Mouse (Mus musculus) adipose tissue, adult 10 weeks (tissue): Measurements from ENCODE around the gene Wdr90. TPM values are rescaled to one million over a fixed set of nuclear protein-coding genes. Genes with fewer than 3 reads are reported as not detected.

Experiments used
- polyA plus RNA-seq: library from polyadenylated mRNA; stranded (reverse); fragments of 350-450 nt; fragmentation: Illumina TruSeq; extraction: RNeasy Lipid Tissue Mini Kit (QIAGEN cat#74804); gene quantifications from one replicate; pipeline ENCODE4 v1.2.3, GENCODE M21; 2014; ENCODE audit warnings: low read depth, low replicate concordance

Wdr90 gene
- polyA plus RNA-seq, result 12.3 TPM

GRCm38 (mm10) chr17:25860832-25861703, at the start of gene Wdr90:
Wdr90 (minus strand) TSS chr17:25861501.

DNA sequence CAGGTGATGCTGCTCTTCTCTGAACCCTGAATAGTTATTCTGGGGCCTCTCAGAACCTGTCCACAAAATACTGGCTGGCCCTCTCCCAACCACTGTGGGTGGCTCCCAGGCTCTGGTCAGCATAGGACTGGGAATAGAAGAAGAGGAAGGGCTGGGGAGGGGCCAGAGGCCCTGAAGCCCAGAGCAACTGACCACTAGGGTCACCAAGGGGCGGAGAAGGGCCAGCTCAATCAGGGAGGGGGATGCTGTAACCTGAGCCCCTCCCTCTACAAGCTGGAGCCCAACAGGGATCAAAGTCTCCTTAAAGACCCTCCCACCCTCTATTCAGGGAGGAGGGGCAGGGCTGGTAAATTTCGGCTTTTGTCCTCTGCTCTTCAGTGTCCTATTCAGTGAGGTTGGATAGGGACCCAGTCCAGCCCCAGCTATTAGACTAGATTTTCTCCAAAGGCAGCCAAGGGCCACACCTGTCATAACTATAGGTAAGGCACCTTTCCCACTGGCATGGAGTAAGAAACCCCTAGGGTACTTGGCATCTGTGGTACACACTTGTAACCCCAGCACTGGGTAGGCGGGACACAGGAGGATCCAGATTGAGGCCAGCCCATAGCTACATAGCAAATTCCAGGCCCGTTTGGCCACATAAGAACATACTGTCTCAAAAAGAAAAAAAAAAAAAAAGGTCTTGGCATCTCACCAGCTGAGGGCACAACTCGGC, 19.1 kb upstream of the Wdr90 start, which contains the start of gene Wfikkn1:
Gene Wfikkn1 (minus strand): TSS at position 663 of the 715 bp plus-strand sequence.

DNA sequence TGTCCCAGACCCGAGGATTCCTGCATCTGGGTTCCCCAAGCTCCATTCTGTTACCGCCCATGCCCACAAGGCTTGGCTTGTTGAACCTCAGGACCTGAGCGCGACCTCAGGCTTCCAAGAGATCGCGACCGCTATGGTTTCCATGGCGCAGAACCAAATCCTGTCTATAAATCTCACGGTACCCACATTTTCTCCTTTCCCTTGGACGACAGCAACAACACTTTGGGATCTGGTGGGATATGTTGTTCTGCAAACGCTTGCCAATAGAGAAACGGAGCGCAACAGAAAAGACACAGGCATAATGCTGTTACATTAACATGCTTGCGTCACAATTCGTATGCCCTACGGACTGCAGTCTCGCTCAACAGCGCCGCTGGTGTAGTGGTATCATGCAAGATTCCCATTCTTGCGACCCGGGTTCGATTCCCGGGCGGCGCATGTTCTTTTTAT, 13.4 kb upstream of the Wdr90 start, which contains the start of gene Mettl26:
Gene Mettl26 (plus strand): TSS at position 354 of the 450 bp plus-strand sequence.

GRCm38 (mm10) chr17:25868601-25869191, 7.4 kb upstream of the Wdr90 start, which contains the start of gene Mcrip2:
Mcrip2 (minus strand) TSS chr17:25868764.

GRCm38 (mm10) chr17:25844396-25844901, 16.9 kb downstream of the Wdr90 start, which contains the start of gene Rhot2:
Rhot2 (minus strand) TSS chr17:25844851.

DNA sequence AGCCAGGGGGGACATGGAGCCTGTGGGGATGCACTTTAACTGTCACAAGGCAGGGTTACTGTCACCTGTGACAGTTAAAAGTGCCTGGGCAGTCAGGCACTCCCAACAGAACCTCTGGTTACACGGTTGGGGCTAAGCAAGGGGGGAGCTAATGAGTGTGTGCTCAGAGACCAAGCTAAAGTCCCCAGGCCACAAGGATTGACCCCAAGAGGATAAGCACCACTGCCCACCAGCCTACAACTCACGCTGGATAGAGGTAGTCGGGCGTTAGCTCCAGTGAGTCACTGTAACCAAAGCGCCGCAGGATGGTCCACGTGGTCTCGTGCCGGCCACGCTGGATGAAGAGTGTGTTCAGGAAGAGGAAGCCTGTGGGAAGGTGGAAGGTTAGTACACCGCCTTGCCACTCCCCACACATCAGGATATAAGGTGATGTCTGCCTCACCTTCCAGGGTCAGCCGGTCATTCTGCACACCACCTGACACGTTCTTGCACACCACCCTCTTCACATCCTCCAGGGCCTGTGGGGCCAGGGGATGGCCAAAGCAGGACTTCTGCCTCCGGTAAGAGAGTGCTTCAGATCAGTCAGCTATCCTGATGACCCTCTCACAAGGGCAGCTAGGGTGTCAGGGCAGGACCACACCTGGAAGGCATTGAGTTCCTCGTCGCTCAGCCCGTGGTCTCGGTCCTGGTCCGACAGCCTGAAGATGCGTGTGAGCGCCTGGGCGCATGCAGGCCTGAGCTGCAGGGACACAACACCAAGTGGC, 20.0 kb downstream of the Wdr90 start, which contains the start of gene Gm20683:
Gene Gm20683 (minus strand): TSS at position 647 of the 764 bp plus-strand sequence.

DNA sequence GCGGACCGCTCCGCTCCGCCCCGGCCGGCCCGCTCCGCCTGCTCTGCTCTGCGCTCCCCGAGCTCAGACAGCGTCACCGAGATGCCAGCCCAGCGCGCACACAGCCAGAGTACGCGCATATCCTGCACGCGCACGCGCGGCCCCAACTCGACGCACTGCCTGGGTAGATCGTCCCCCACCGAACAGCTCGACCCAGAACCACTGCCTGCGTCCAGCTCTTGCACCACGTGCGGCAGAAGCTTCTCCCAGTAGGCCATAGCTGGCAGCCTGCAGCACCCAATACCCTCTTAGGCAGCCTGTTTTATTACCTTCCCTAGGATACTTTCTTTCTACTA, 24.3 kb downstream of the Wdr90 start, which contains the start of gene Rhbdl1:
Gene Rhbdl1 (minus strand): TSS at position 220 of the 335 bp plus-strand sequence.

GRCm38 (mm10) chr17:25833291-25833663, 28.0 kb downstream of the Wdr90 start, which contains the start of gene Stub1:
Stub1 (minus strand) TSS chr17:25833404.

GRCm38 (mm10) chr17:25828712-25829557, 32.4 kb downstream of the Wdr90 start, which contains the start of gene Jmjd8:
Jmjd8 (plus strand) TSS chr17:25828867.

GRCm38 (mm10) chr17:25823452-25823851, 37.8 kb downstream of the Wdr90 start, which contains the start of gene Wdr24:
Wdr24 (plus strand) TSS chr17:25823627.

GRCm38 (mm10) chr17:25808789-25809605, 52.3 kb downstream of the Wdr90 start, which contains the start of gene Fbxl16:
Fbxl16 (plus strand) TSS chr17:25809085.

GRCm38 (mm10) chr17:25796951-25797369, 64.3 kb downstream of the Wdr90 start, which contains the start of gene Metrn:
Metrn (minus strand) TSS chr17:25797136.

DNA sequence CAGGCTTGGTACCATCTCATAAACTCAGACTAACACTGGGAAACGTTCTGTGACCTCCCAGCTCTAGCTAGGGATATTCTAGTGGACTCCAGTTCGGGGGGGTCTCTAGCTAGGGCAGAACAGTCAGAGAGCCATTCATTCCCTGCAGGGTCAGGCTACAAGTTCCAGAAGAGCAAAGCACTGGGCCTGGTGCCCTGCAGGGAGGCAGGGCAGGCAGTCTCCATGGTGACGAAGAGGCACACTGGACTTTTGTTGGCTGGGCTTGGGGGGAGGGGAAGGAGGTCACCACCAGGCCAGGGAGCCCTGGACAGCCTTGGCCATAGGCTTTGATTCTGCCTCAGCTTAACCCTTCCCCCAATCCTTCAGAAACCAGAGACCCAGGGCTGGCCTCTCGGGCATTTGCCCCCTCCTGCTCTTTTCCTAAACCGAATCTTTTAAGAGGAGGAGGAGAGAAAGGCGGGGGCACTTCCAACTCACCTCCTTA, 65.7 kb downstream of the Wdr90 start, which contains the start of gene AC134908.4:
Gene AC134908.4 (minus strand): TSS at position 51 of the 484 bp plus-strand sequence.

Other genes starting within 250 kb of the Wdr90 start
- not detected for gene Gng13, start 144.3 kb downstream of the Wdr90 start, polyA plus RNA-seq
- 1.7 TPM for gene Chtf18, start 134.1 kb downstream of the Wdr90 start, polyA plus RNA-seq
- 10.7 TPM for gene Rpusd1, start 133.8 kb downstream of the Wdr90 start, polyA plus RNA-seq
- gene Mslnl, start 125.5 kb downstream of the Wdr90 start, polyA plus RNA-seq, result 0.11 TPM
- 26.3 TPM for gene Msln, start 107.1 kb downstream of the Wdr90 start, polyA plus RNA-seq
- 17.1 TPM for gene Narfl, start 87.7 kb downstream of the Wdr90 start, polyA plus RNA-seq
- gene Haghl, start 75.8 kb downstream of the Wdr90 start, polyA plus RNA-seq, result 27.9 TPM
- gene Ccdc78, start 74.9 kb downstream of the Wdr90 start, polyA plus RNA-seq, result 0.32 TPM
- 85.6 TPM for gene Fam173a, start 68.6 kb downstream of the Wdr90 start, polyA plus RNA-seq
- not detected for gene AC134908.4, start 65.8 kb downstream of the Wdr90 start, polyA plus RNA-seq
- 10.5 TPM for gene Metrn, start 64.4 kb downstream of the Wdr90 start, polyA plus RNA-seq
- gene Fbxl16, start 52.4 kb downstream of the Wdr90 start, polyA plus RNA-seq, result 0.35 TPM
- 14.1 TPM for gene Wdr24, start 37.9 kb downstream of the Wdr90 start, polyA plus RNA-seq
- 62.1 TPM for gene Jmjd8, start 32.6 kb downstream of the Wdr90 start, polyA plus RNA-seq
- gene Stub1, start 28.1 kb downstream of the Wdr90 start, polyA plus RNA-seq, result 137 TPM
- 43.9 TPM for gene Rhbdl1, start 24.2 kb downstream of the Wdr90 start, polyA plus RNA-seq
- 17.7 TPM for gene Gm20683, start 19.7 kb downstream of the Wdr90 start, polyA plus RNA-seq
- gene Rhot2, start 16.6 kb downstream of the Wdr90 start, polyA plus RNA-seq, result 37.8 TPM
- 30.4 TPM for gene Mcrip2, start 7.3 kb upstream of the Wdr90 start, polyA plus RNA-seq
- 50.1 TPM for gene Mettl26, start 13.6 kb upstream of the Wdr90 start, polyA plus RNA-seq
- gene Wfikkn1, start 19.4 kb upstream of the Wdr90 start, polyA plus RNA-seq, result 1.1 TPM
- gene Rab40c, start 58.2 kb upstream of the Wdr90 start, polyA plus RNA-seq, result 22.5 TPM
- 65.9 TPM for gene Pigq, start 83.4 kb upstream of the Wdr90 start, polyA plus RNA-seq
- 2.3 TPM for gene Nhlrc4, start 83.5 kb upstream of the Wdr90 start, polyA plus RNA-seq
- gene A930017K11Rik, start 91.1 kb upstream of the Wdr90 start, polyA plus RNA-seq, result 1.3 TPM
- 18.4 TPM for gene Capn15, start 124.3 kb upstream of the Wdr90 start, polyA plus RNA-seq
- 27.8 TPM for gene Rab11fip3, start 208.1 kb upstream of the Wdr90 start, polyA plus RNA-seq
- 22.2 TPM for gene Decr2, start 228.8 kb upstream of the Wdr90 start, polyA plus RNA-seq
- 4.0 TPM for gene Nme4, start 234.1 kb upstream of the Wdr90 start, polyA plus RNA-seq